Mouse (Mus musculus): ENCODE results near the gene Bcl11b. TPM values are rescaled to one million over a fixed set of nuclear protein-coding genes. Genes with fewer than 3 reads are reported as not detected.

Bcl11b gene
- total and polyA plus RNA-seq, 3 experiments, result not detected

- TF ChIP-seq RAD21 (IDR thresholded peaks at IDR 0.05; ENCODE audit: low read depth, low read length) (no peak), NELFE (IDR thresholded peaks at IDR 0.05; ENCODE audit: low read depth, low read length) (no peak), KAT2A (IDR thresholded peaks at IDR 0.05; ENCODE audit: insufficient replicate concordance, low read length) (no peak), ZKSCAN1 (IDR thresholded peaks at IDR 0.05; ENCODE audit: borderline replicate concordance, low read depth, low read length) (no peak), POLR2AphosphoS2 (IDR thresholded peaks at IDR 0.05; ENCODE audit: low read depth, low read length) (no peak), CHD2 (IDR thresholded peaks at IDR 0.05; ENCODE audit: low read length) (no peak), ETS1 (conservative IDR thresholded peaks at IDR 0.05; ENCODE audit: low read depth, low read length) (no peak), GABPA (IDR thresholded peaks at IDR 0.05; ENCODE audit: insufficient replicate concordance, low read depth, low read length) (no peak), RCOR1 (conservative IDR thresholded peaks at IDR 0.05; ENCODE audit: low read depth, low read length) (no peak)
- H3K4me2 ChIP-seq (ENCODE audit: insufficient read depth, low read depth, poor library complexity, severe bottlenecking), result no peak overlapping the region
- H3K4me1 ChIP-seq (ENCODE audit: control insufficient read depth in 1 of 2, insufficient read depth in 2 of 2), result no peaks in the 10 kb centered on the region
- dilution Hi-C loops (cut with MboI; ENCODE audit: extremely low pct_ligation_motif_present, extremely low pct_unique_long_range_greater_than_20kb, low sequenced_read_pairs) (no loop called here), in situ Hi-C loops (cut with MboI; ENCODE audit: low pct_ligation_motif_present, low pct_unique_long_range_greater_than_20kb, low sequenced_read_pairs) (no loop called here)
- no peaks in the 10 kb centered on the region for H3K79me2 ChIP-seq (replicated peaks; ENCODE audit: control insufficient read depth, extremely low read depth, insufficient read depth, poor library complexity, severe bottlenecking)
- H3K36me3 ChIP-seq (replicated peaks in 1 of 2; ENCODE audit: control insufficient read depth in 1 of 2, insufficient read depth in 1 of 2, low read length in 1 of 2), result no peaks in the 10 kb centered on the region
- no peak for DNase-seq (ENCODE audit: extremely low read depth)
- no peaks in the 10 kb centered on the region for H3K27me3 ChIP-seq (replicated peaks)
- H3K4me3 ChIP-seq (replicated peaks in 1 of 3; ENCODE audit: low read depth in 2 of 3, low read length in 2 of 3, poor library complexity in 1 of 3), result no peak overlapping the region
- no peak overlapping the region for H3K9ac ChIP-seq (ENCODE audit: insufficient read depth, low read depth)
- H3K9me3 ChIP-seq (replicated peaks; ENCODE audit: low read length), result peaks cover 90% of the 10 kb centered on the region
- H3K27ac ChIP-seq (ENCODE audit: insufficient read depth, low read depth), result no peak overlapping the region
Observed at GRCm38 (mm10) chr12:107918779-107919178, 84.6 kb downstream of the Bcl11b start.

DNA sequence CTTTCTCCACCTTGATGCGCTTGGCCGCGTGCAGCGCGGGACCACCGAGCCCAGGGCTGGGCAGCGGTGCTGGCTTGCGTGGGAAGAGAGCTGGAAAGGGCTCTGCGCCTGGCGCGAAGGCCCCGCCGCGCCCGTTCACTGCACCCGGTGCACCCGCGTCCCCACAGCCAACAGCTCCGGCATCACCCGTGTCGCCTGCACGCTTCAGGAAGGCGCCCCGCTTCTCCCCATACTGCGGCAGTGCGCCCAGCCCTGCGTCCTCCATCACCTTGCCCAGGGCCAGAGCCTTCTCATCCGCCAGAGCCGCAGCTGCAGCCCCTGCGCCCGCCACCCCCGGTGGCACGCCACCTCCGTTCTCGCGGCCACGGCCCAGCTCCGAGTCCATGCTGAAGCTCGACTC, 87.4 kb downstream of the Bcl11b start:
- dilution Hi-C loops (cut with MboI; ENCODE audit: extremely low pct_ligation_motif_present, extremely low pct_unique_long_range_greater_than_20kb, low sequenced_read_pairs), result no loop called here
- no peak overlapping the region for H3K4me3 ChIP-seq (replicated peaks in 1 of 3; ENCODE audit: low read depth in 2 of 3, low read length in 2 of 3, poor library complexity in 1 of 3)

GRCm38 (mm10) chr12:107915396-107915795, 88.0 kb downstream of the Bcl11b start:
- Histone ChIP-seq H3K79me2 (replicated peaks; ENCODE audit: control insufficient read depth, extremely low read depth, insufficient read depth, poor library complexity, severe bottlenecking) (no peaks in the 10 kb centered on the region), H3K4me3 (replicated peaks in 1 of 3; ENCODE audit: low read depth in 2 of 3, low read length in 2 of 3, poor library complexity in 1 of 3) (no peak overlapping the region), H3K9ac (ENCODE audit: insufficient read depth, low read depth) (no peak overlapping the region), H3K27ac (ENCODE audit: insufficient read depth, low read depth) (no peak overlapping the region), H3K4me1 (ENCODE audit: control insufficient read depth in 1 of 2, insufficient read depth in 2 of 2) (no peaks in the 10 kb centered on the region), H3K4me2 (ENCODE audit: insufficient read depth, low read depth, poor library complexity, severe bottlenecking) (no peak overlapping the region), H3K36me3 (replicated peaks in 1 of 2; ENCODE audit: control insufficient read depth in 1 of 2, insufficient read depth in 1 of 2, low read length in 1 of 2) (no peaks in the 10 kb centered on the region), H3K9me3 (replicated peaks; ENCODE audit: low read length) (peaks cover 76% of the 10 kb centered on the region), H3K27me3 (replicated peaks) (no peaks in the 10 kb centered on the region)
- TF ChIP-seq IRF4 (IDR thresholded peaks at IDR 0.05; ENCODE audit: low read depth, low read length), result no peak
- TF ChIP-seq GABPA (IDR thresholded peaks at IDR 0.05; ENCODE audit: insufficient replicate concordance, low read depth, low read length), result no peak
- TF ChIP-seq BHLHE40 (IDR thresholded peaks at IDR 0.05; ENCODE audit: low read depth, low read length), result no peak
- no peak for TF ChIP-seq UBTF (IDR thresholded peaks at IDR 0.05; ENCODE audit: low read depth, low read length)
- no peak for TF ChIP-seq TCF12 (IDR thresholded peaks at IDR 0.05; ENCODE audit: low read depth, low read length)
- no peak for TF ChIP-seq KAT2A (IDR thresholded peaks at IDR 0.05; ENCODE audit: insufficient replicate concordance, low read length)
- no peak for DNase-seq (ENCODE audit: extremely low read depth)
- dilution Hi-C loops (cut with MboI; ENCODE audit: extremely low pct_ligation_motif_present, extremely low pct_unique_long_range_greater_than_20kb, low sequenced_read_pairs), result no loop called here
- in situ Hi-C loops (cut with MboI; ENCODE audit: low pct_ligation_motif_present, low pct_unique_long_range_greater_than_20kb, low sequenced_read_pairs), result no loop called here

More for the DNA sequence above, 87.4 kb downstream of the Bcl11b start:
- Histone ChIP-seq H3K79me2 (replicated peaks; ENCODE audit: control insufficient read depth, extremely low read depth, insufficient read depth, poor library complexity, severe bottlenecking) (no peaks in the 10 kb centered on the region), H3K4me2 (ENCODE audit: insufficient read depth, low read depth, poor library complexity, severe bottlenecking) (no peak overlapping the region), H3K9me3 (replicated peaks; ENCODE audit: low read length) (peaks cover 77% of the 10 kb centered on the region), H3K36me3 (replicated peaks in 1 of 2; ENCODE audit: control insufficient read depth in 1 of 2, insufficient read depth in 1 of 2, low read length in 1 of 2) (no peaks in the 10 kb centered on the region), H3K4me1 (ENCODE audit: control insufficient read depth in 1 of 2, insufficient read depth in 2 of 2) (no peaks in the 10 kb centered on the region), H3K27ac (ENCODE audit: insufficient read depth, low read depth) (no peak overlapping the region), H3K27me3 (replicated peaks) (no peaks in the 10 kb centered on the region), H3K9ac (ENCODE audit: insufficient read depth, low read depth) (no peak overlapping the region)
- no peak for TF ChIP-seq RCOR1 (conservative IDR thresholded peaks at IDR 0.05; ENCODE audit: low read depth, low read length)
- no peak for TF ChIP-seq ELF1 (IDR thresholded peaks at IDR 0.05; ENCODE audit: low read depth, low read length)
- TF ChIP-seq SMC3 (IDR thresholded peaks at IDR 0.05; ENCODE audit: low read depth, low read length), result no peak
- TF ChIP-seq HCFC1 (IDR thresholded peaks at IDR 0.05; ENCODE audit: low read depth, low read length), result no peak
- no peak for TF ChIP-seq ZNF384 (IDR thresholded peaks at IDR 0.05; ENCODE audit: low read depth, low read length)
- no peak for TF ChIP-seq ZC3H11A (IDR thresholded peaks at IDR 0.05; ENCODE audit: low read depth, low read length)
- TF ChIP-seq GABPA (IDR thresholded peaks at IDR 0.05; ENCODE audit: insufficient replicate concordance, low read depth, low read length), result no peak
- no peak for TF ChIP-seq POLR2A (IDR thresholded peaks at IDR 0.05; ENCODE audit: low read depth, low read length)
- no peak for TF ChIP-seq POLR2AphosphoS2 (IDR thresholded peaks at IDR 0.05; ENCODE audit: low read depth, low read length)
- DNase-seq (ENCODE audit: extremely low read depth), result no peak
- in situ Hi-C loops (cut with MboI; ENCODE audit: low pct_ligation_motif_present, low pct_unique_long_range_greater_than_20kb, low sequenced_read_pairs), result no loop called here
